Mouse (Mus musculus) hindbrain, embryonic 11.5 days (tissue): Measurements from ENCODE around the gene Src. TPM values are rescaled to one million over a fixed set of nuclear protein-coding genes. Genes with fewer than 3 reads are reported as not detected.
A peak's percentile ranks its signal among the peaks of the same experiment; 100 is the strongest.

ENCODE experiments used
- ATAC-seq: fragments of 200-750 bp; cut with Nextera tagmentation; 2 replicates; pipeline ENCODE4 v1.8.0; 2017; ENCODE audit warnings: mild to moderate bottlenecking, moderate TSS enrichment, moderate library complexity; ENCODE audit not compliant: low FRiP score
- DNase-seq: peaks from one replicate; pipeline ENCODE4 v3.0.0-alpha.2; 2015; ENCODE audit warnings: low spot score
- H3K27ac ChIP-seq: fragments of 300-500 bp; sonication (generic); 2 replicates; pipeline ENCODE4 v1.5.1; 2014; ENCODE audit warnings: mild to moderate bottlenecking, low read depth, low read length
- H3K27me3 ChIP-seq: fragments of 300-500 bp; sonication (generic); 2 replicates; pipeline ENCODE4 v1.6.1; 2014; ENCODE audit warnings: mild to moderate bottlenecking, low read length, moderate library complexity, mixed read lengths; ENCODE audit not compliant: control insufficient read depth, insufficient read depth
- H3K36me3 ChIP-seq: fragments of 300-500 bp; sonication (generic); 2 replicates; pipeline ENCODE4 v1.6.1; 2014; ENCODE audit warnings: mild to moderate bottlenecking, low read length, moderate library complexity, mixed read lengths; ENCODE audit not compliant: control insufficient read depth, insufficient read depth
- H3K4me1 ChIP-seq: fragments of 300-500 bp; sonication (generic); replicated peaks from 2 replicates; pipeline ENCODE4 v1.6.1; 2014; ENCODE audit warnings: low read length, mixed read lengths; ENCODE audit not compliant: control insufficient read depth, insufficient read depth
- H3K4me2 ChIP-seq: fragments of 300-500 bp; sonication (generic); replicated peaks from 2 replicates; pipeline ENCODE4 v1.6.1; 2014; ENCODE audit warnings: mild to moderate bottlenecking, low read depth, low read length
- H3K4me3 ChIP-seq: fragments of 300-500 bp; sonication (generic); 2 replicates; pipeline ENCODE4 v1.5.1; 2014; ENCODE audit warnings: low read depth, low read length
- H3K9ac ChIP-seq: fragments of 300-500 bp; sonication (generic); 2 replicates; pipeline ENCODE4 v1.6.1; 2014; ENCODE audit warnings: low read depth, low read length
- H3K9me3 ChIP-seq: fragments of 300-500 bp; sonication (generic); 2 replicates; pipeline ENCODE4 v1.6.1; 2016; ENCODE audit warnings: low read length; ENCODE audit not compliant: control insufficient read depth
- WGBS: fragments of 180-500 bp; shearing (Covaris S2); extraction: QIAGEN DNeasy Blood & Tissue Kit; methylation state at CpG from one replicate; pipeline ENCODE4 v1.1.7; 2014; 5-methylcytosine and 5-hydroxymethylcytosine counted together
- polyA plus RNA-seq: library from polyadenylated mRNA; unstranded; fragments of >200 nt; fragmentation: Nextera tagmentation; extraction: Ambion mirVana; gene quantifications from 2 replicates; pipeline ENCODE4 v1.2.1, GENCODE M21; 2014

Gene Src
- polyA plus RNA-seq, 1 experiment from 2014 or later = 14.4 TPM

DNA sequence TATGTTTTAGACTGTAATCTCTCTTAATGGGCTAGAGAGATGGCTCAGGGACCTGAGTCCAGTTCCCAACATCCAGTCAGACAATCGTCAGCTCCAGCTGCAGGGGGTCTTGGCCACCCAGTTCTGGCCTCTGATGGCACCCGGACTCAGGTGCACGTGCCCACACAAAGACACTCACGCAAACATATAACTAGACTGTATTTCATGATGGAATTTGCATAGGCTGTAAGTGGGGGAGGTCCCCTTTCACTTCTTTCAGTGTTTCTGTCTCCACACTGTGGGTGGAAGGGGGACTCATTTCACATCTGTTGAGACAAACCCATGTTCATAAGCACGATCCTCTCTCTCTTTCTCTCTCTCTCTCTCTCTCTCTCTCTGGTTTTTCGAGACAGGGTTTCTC, 17.8 kb upstream of the Src start:
- Histone ChIP-seq H3K9me3 (no peaks in the 10 kb centered on the region), H3K27ac (no peak overlapping the region), H3K36me3 (peaks cover 4% of the 10 kb centered on the region; the same call in 1 of the 2 replicates), H3K4me1 (no peaks in the 10 kb centered on the region), H3K4me2 (no peak overlapping the region), H3K4me3 (no peak overlapping the region), H3K27me3 (no peaks in the 10 kb centered on the region), H3K9ac (no peak overlapping the region)
- DNase-seq (no peak), ATAC-seq (no peak)
- WGBS = 95% methylated on average over 6 of the region's 6 CpGs

- ATAC-seq (no peak), DNase-seq (no peak)
- no peaks in the 10 kb centered on the region for H3K9me3 ChIP-seq
- H3K4me1 ChIP-seq = no peaks in the 10 kb centered on the region
- no peaks in the 10 kb centered on the region for H3K27me3 ChIP-seq
- WGBS = 92% methylated on average over 2 of the region's 2 CpGs
- no peak overlapping the region for H3K4me3 ChIP-seq
- peaks cover 4% of the 10 kb centered on the region; the same call in 1 of the 2 replicates for H3K36me3 ChIP-seq
- no peak overlapping the region for H3K27ac ChIP-seq
- no peak overlapping the region for H3K9ac ChIP-seq
- no peak overlapping the region for H3K4me2 ChIP-seq
Measured at GRCm38 (mm10) chr2:157401261-157401660, 17.0 kb upstream of the Src start.

- H3K4me3 ChIP-seq = no peak overlapping the region
- H3K4me1 ChIP-seq = no peaks in the 10 kb centered on the region
- no peak overlapping the region for H3K27ac ChIP-seq
- 91% methylated on average over 7 of the region's 7 CpGs for WGBS
- H3K27me3 ChIP-seq = no peaks in the 10 kb centered on the region
- DNase-seq (no peak), ATAC-seq (no peak)
- H3K9ac ChIP-seq = no peak overlapping the region
- no peak overlapping the region for H3K4me2 ChIP-seq
- H3K9me3 ChIP-seq = no peaks in the 10 kb centered on the region
- no peaks in the 10 kb centered on the region for H3K36me3 ChIP-seq
Measured at GRCm38 (mm10) chr2:157407596-157407995, 10.6 kb upstream of the Src start.

DNA sequence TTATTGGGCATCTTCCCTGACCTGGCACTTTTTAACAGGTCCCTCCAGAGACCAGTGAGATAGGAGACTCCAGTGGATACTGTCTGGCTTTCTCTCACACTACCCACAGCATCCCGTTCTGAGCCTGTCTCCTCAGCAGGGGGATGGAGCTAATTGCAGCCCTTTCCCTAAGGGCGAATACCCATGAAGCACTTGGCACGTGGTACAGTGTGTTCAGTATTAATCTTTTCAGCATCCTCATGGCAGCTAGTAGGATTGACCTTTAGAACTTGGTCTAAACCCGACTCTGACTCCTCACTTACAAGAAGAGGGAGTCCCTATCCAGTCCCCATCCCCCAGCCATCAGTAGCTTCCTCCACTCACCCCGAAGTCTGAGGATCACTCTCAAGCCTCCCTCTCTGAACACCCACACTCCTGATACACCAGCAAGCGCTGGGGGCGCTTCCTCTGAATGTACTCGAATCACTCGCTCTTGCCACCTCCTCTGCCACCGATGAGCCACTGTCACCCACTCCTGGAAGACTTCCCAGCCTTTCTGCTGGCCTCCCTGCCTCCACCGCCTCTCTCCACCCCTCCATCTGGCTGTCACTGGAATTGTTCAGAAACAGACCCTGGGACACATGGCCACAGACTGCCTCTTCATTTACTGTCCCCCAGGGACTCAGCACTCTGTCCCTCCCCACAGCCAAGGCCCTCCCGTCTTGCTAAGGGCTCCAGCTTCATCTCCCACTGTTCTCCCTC, 8.3 kb upstream of the Src start:
- Histone ChIP-seq H3K36me3 (no peaks in the 10 kb centered on the region), H3K4me2 (no peak overlapping the region), H3K27me3 (no peaks in the 10 kb centered on the region), H3K9me3 (no peaks in the 10 kb centered on the region), H3K9ac (no peak overlapping the region), H3K4me1 (no peaks in the 10 kb centered on the region), H3K27ac (no peak overlapping the region), H3K4me3 (no peak overlapping the region)
- no peak for ATAC-seq
- no peak for DNase-seq
- WGBS = 71% methylated on average over 12 of the region's 12 CpGs

GRCm38 (mm10) chr2:157411151-157411693, 7.0 kb upstream of the Src start:
- DNase-seq (no peak), ATAC-seq (no peak)
- H3K36me3 ChIP-seq = no peaks in the 10 kb centered on the region
- no peaks in the 10 kb centered on the region for H3K27me3 ChIP-seq
- H3K9me3 ChIP-seq = no peaks in the 10 kb centered on the region
- 91% methylated on average over 6 of the region's 6 CpGs for WGBS
- H3K27ac ChIP-seq = no peak overlapping the region
- no peak overlapping the region for H3K4me2 ChIP-seq
- H3K4me3 ChIP-seq = no peak overlapping the region
- no peaks in the 10 kb centered on the region for H3K4me1 ChIP-seq
- H3K9ac ChIP-seq = no peak overlapping the region

GRCm38 (mm10) chr2:157412497-157412896, 5.7 kb upstream of the Src start:
- no peaks in the 10 kb centered on the region for H3K9me3 ChIP-seq
- H3K9ac ChIP-seq = no peak overlapping the region

DNA sequence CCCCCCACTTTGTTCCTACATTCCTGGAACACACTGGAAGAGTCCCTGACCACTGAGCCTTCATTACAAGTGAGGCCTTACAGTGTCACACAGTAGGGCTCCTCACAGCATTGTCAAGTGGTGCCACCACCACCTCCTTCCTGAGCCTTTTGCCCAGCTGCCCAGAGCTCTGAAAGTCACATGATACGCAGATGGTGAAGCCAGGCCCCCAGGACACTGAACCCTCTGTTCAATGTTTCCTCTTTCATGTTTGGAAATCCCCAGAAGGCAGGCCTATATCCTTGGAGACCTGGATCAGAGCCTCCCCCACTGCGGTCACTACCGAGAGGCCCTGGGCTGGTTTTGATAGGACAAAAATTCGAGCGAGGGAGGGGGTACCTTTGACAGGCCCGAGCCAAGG, 1.0 kb upstream of the Src start:
- no peaks in the 10 kb centered on the region; the same call in 1 of the 2 replicates for H3K27me3 ChIP-seq
- H3K27ac ChIP-seq = no peak overlapping the region
- WGBS = 65% methylated on average over 6 of the region's 6 CpGs
- H3K4me3 ChIP-seq = no peak overlapping the region
- H3K4me2 ChIP-seq = no peak overlapping the region
- no peak overlapping the region for H3K9ac ChIP-seq
- no peaks in the 10 kb centered on the region for H3K9me3 ChIP-seq
- H3K36me3 ChIP-seq = no peaks in the 10 kb centered on the region
- peaks cover 6% of the 10 kb centered on the region for H3K4me1 ChIP-seq
- DNase-seq (no peak), ATAC-seq (no peak)

More at GRCm38 (mm10) chr2:157412497-157412896, 5.7 kb upstream of the Src start:
- Histone ChIP-seq H3K4me3 (no peak overlapping the region), H3K4me1 (no peaks in the 10 kb centered on the region), H3K27ac (no peak overlapping the region), H3K4me2 (no peak overlapping the region), H3K27me3 (no peaks in the 10 kb centered on the region), H3K36me3 (no peaks in the 10 kb centered on the region)
- 76% methylated on average over 7 of the region's 7 CpGs for WGBS
- ATAC-seq (no peak), DNase-seq (no peak)

DNA sequence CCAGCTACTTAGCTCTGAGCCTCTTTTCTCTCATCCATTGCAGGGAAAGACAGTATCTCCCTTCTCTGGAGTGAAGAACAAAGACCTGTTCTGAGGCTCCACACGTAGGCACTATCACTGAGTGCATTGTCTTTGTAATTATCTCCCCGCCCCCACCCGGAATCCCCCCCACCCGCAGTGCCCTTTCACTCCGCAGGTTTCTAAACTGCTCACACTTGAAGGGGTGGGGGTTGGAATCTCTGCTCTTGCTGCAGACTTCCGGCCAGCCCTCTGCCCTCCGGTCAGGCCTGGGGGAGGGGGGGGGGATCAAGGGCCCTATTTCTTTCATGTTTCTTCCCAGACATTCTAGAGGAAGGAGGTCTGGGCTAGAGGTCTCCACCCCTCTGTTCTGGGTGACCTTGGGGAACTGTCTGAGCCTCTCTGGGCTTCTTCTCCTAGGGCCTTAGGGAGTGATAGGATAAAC, 396 bp downstream of the Src start:
- Histone ChIP-seq H3K27me3 (no peaks in the 10 kb centered on the region; the same call in 1 of the 2 replicates), H3K9ac (0 out of 2 replicates have a peak overlapping the region, but pooled peaks have one; percentile 11), H3K27ac (0 out of 2 replicates have a peak overlapping the region, but pooled peaks have one; percentile 30), H3K36me3 (no peaks in the 10 kb centered on the region), H3K4me2 (no peak overlapping the region), H3K4me1 (peaks cover 10% of the 10 kb centered on the region), H3K9me3 (no peaks in the 10 kb centered on the region), H3K4me3 (no peak overlapping the region)
- WGBS = 0% methylated on average over 7 of the region's 7 CpGs
- ATAC-seq (peak; percentile 33; the same call in 1 of the 2 replicates), DNase-seq (peak; percentile 33)

GRCm38 (mm10) chr2:157419506-157419905, 1.3 kb downstream of the Src start:
- H3K9ac ChIP-seq = no peak overlapping the region
- ATAC-seq = no peak
- H3K9me3 ChIP-seq = no peaks in the 10 kb centered on the region

More at GRCm38 (mm10) chr2:157419506-157419905, 1.3 kb downstream of the Src start:
- DNase-seq = no peak
- no peak overlapping the region for H3K27ac ChIP-seq
- H3K36me3 ChIP-seq = no peaks in the 10 kb centered on the region
- no peaks in the 10 kb centered on the region; the same call in 1 of the 2 replicates for H3K27me3 ChIP-seq
- H3K4me3 ChIP-seq = no peak overlapping the region
- H3K4me2 ChIP-seq = no peak overlapping the region
- peaks cover 10% of the 10 kb centered on the region for H3K4me1 ChIP-seq
